Mouse (Mus musculus) midbrain, embryonic 14.5 days (tissue): ENCODE results near the gene Cct3. TPM values are rescaled to one million over a fixed set of nuclear protein-coding genes. Genes with fewer than 3 reads are reported as not detected.

Experiments
- polyA plus RNA-seq: library from polyadenylated mRNA; unstranded; fragments of >200 nt; fragmentation: Nextera tagmentation; extraction: Ambion mirVana; gene quantifications from 2 replicates; pipeline ENCODE4 v1.2.1, GENCODE M21; 2014

The Cct3 gene
- polyA plus RNA-seq, 1 experiment from 2014 or later = 493 TPM

Other genes with a start within 250 kb of the Cct3 start
- gene Naxe, start 238.6 kb upstream of the Cct3 start, polyA plus RNA-seq = 150 and 172 TPM in 2 replicates
- gene Ttc24, start 218.8 kb upstream of the Cct3 start, polyA plus RNA-seq = not detected in 2 replicates
- 2.7 and 3.5 TPM in 2 replicates for gene Iqgap3, start 215.1 kb upstream of the Cct3 start, polyA plus RNA-seq
- 22.3 and 23.7 TPM in 2 replicates for gene Mef2d, start 154.7 kb upstream of the Cct3 start, polyA plus RNA-seq
- gene Rhbg, start 42.4 kb upstream of the Cct3 start, polyA plus RNA-seq = 0.21 and 0.22 TPM in 2 replicates
- not detected in 2 replicates for gene Gm38392, start 9.9 kb upstream of the Cct3 start, polyA plus RNA-seq
- 8.0 and 8.1 TPM in 2 replicates for gene Tsacc, start 117 bp upstream of the Cct3 start, polyA plus RNA-seq
- 56.6 and 64.3 TPM in 2 replicates for gene Glmp, start 27.9 kb downstream of the Cct3 start, polyA plus RNA-seq
- 1.2 and 1.7 TPM in 2 replicates for gene Tmem79, start 39.0 kb downstream of the Cct3 start, polyA plus RNA-seq
- gene Smg5, start 39.1 kb downstream of the Cct3 start, polyA plus RNA-seq = 50.9 and 57.0 TPM in 2 replicates
- 0.63 and 1.6 TPM in 2 replicates for gene Paqr6, start 67.5 kb downstream of the Cct3 start, polyA plus RNA-seq
- gene Bglap3, start 75.6 kb downstream of the Cct3 start, polyA plus RNA-seq = not detected in 2 replicates
- not detected in 2 replicates for gene Bglap2, start 81.6 kb downstream of the Cct3 start, polyA plus RNA-seq
- 0.66 TPM in 1 of 2 replicates, not detected in the other for gene Bglap, start 87.3 kb downstream of the Cct3 start, polyA plus RNA-seq
- gene Pmf1, start 113.2 kb downstream of the Cct3 start, polyA plus RNA-seq = 24.9 and 28.3 TPM in 2 replicates
- gene Slc25a44, start 128.0 kb downstream of the Cct3 start, polyA plus RNA-seq = 34.1 and 38.0 TPM in 2 replicates
- gene Sema4a, start 164.1 kb downstream of the Cct3 start, polyA plus RNA-seq = 28.8 and 32.1 TPM in 2 replicates
- gene Lmna, start 212.8 kb downstream of the Cct3 start, polyA plus RNA-seq = 31.0 and 34.3 TPM in 2 replicates
- gene Mex3a, start 235.3 kb downstream of the Cct3 start, polyA plus RNA-seq = 50.8 and 51.8 TPM in 2 replicates